Mouse (Mus musculus): ENCODE results near the gene Crmp1.

Gene Crmp1

GRCm38 (mm10) chr5:37241651-37242151 lies at the start of gene Crmp1:
TSS of gene Crmp1 (plus strand) at chr5:37241940.
- DNase-seq (ENCODE audit: low spot score): no peak

- no peak for DNase-seq (ENCODE audit: low spot score)
These were observed 45.5 kb upstream of the Crmp1 start for GRCm38 (mm10) chr5:37196196-37196595.

GRCm38 (mm10) chr5:37196666-37197250 lies 45.0 kb upstream of the Crmp1 start:
- no peak for DNase-seq (ENCODE audit: low spot score)

- no peak for DNase-seq (ENCODE audit: low spot score)
These were observed 44.3 kb upstream of the Crmp1 start for GRCm38 (mm10) chr5:37197423-37197822.

- DNase-seq (ENCODE audit: low spot score): no peak
These were observed 43.6 kb upstream of the Crmp1 start for GRCm38 (mm10) chr5:37198011-37198688.

- DNase-seq (ENCODE audit: low spot score): no peak
These were observed 39.5 kb upstream of the Crmp1 start for GRCm38 (mm10) chr5:37202285-37202684.

- no peak for DNase-seq (ENCODE audit: low spot score)
These were observed 36.9 kb upstream of the Crmp1 start for GRCm38 (mm10) chr5:37204886-37205285.

GRCm38 (mm10) chr5:37205420-37205819 lies 36.3 kb upstream of the Crmp1 start:
- no peak for DNase-seq (ENCODE audit: low spot score)

GRCm38 (mm10) chr5:37206364-37206763 lies 35.4 kb upstream of the Crmp1 start:
- DNase-seq (ENCODE audit: low spot score): no peak

GRCm38 (mm10) chr5:37212938-37213708 lies 28.6 kb upstream of the Crmp1 start:
- no peak for DNase-seq (ENCODE audit: low spot score)

GRCm38 (mm10) chr5:37213709-37214103 lies 28.0 kb upstream of the Crmp1 start:
- DNase-seq (ENCODE audit: low spot score): no peak

GRCm38 (mm10) chr5:37214614-37215013 lies 27.1 kb upstream of the Crmp1 start:
- DNase-seq (ENCODE audit: low spot score): no peak

GRCm38 (mm10) chr5:37215276-37215675 lies 26.5 kb upstream of the Crmp1 start:
- no peak for DNase-seq (ENCODE audit: low spot score)

- DNase-seq (ENCODE audit: low spot score): no peak
These were observed 22.1 kb upstream of the Crmp1 start for GRCm38 (mm10) chr5:37219615-37220014.

- no peak for DNase-seq (ENCODE audit: low spot score)
These were observed 21.2 kb upstream of the Crmp1 start for GRCm38 (mm10) chr5:37220575-37220974.

GRCm38 (mm10) chr5:37221563-37221962 lies 20.2 kb upstream of the Crmp1 start:
- no peak for DNase-seq (ENCODE audit: low spot score)

- DNase-seq (ENCODE audit: low spot score): no peak
These were observed 19.4 kb upstream of the Crmp1 start for GRCm38 (mm10) chr5:37222316-37222715.

- no peak for DNase-seq (ENCODE audit: low spot score)
These were observed 16.0 kb upstream of the Crmp1 start for GRCm38 (mm10) chr5:37225708-37226107.

GRCm38 (mm10) chr5:37227956-37228680 lies 13.6 kb upstream of the Crmp1 start:
- no peak for DNase-seq (ENCODE audit: low spot score)

GRCm38 (mm10) chr5:37228894-37229293 lies 12.8 kb upstream of the Crmp1 start:
- no peak for DNase-seq (ENCODE audit: low spot score)

- no peak for DNase-seq (ENCODE audit: low spot score)
These were observed 8.7 kb upstream of the Crmp1 start for GRCm38 (mm10) chr5:37233010-37233557.

- no peak for DNase-seq (ENCODE audit: low spot score)
These were observed 3.1 kb upstream of the Crmp1 start for GRCm38 (mm10) chr5:37238654-37239053.
